ENCODE assay signal across 9 mouse cellular contexts in the genomic region with DNA sequence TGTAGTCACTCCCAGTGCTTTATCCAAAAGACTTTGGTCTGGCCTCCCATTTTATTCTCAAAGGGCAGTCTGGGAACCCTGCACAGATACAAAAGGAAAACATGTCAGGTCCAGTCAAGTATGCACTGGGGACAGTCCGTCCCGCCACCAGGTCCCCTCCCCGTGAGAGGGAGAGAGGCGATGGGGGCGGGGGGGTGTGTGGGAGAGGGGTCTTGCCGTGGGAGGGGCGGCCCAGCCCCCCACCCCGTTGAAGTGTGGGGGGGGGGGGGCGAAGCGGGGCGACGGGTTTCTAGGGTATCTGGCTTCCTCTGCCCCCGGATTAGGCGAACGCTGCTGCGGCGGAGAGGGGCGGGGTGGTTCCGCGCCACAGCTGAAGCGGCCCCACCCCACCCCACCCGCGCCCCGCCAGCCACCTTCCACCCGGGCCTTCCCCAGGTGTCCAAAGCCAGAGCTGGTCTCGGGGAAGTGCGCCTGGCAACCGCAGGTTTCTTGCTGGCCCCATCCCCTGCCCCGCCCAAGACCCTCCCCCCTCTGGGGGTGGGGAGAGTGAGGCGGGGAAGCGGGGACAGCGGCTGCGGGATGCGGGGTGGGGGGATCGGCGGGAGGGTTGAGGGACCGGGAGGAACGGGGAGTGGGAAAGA. TPM values are rescaled to one million over a fixed set of nuclear protein-coding genes. Genes with fewer than 3 reads are reported as not detected.
A peak's percentile ranks its signal among the peaks of the same experiment; 100 is the strongest.
DNase-seq lines count a peak whose midpoint lies in the region; ATAC-seq and TF ChIP-seq lines count a peak whose summit lies in the region.
"Had no signal": no experiment of that assay in that cellular context is flagged by ENCODE, and none has a peak within 500 bp of the region (broad histone marks: within the 10 kb centered on the region; RNA-seq: fewer than 3 reads in every experiment).

No protein-coding gene starts in this region.

- WGBS in heart, adult 2 months, result 3% methylated on average over 34 of the region's 38 CpGs

- peak; percentile 45 to 52 for DNase-seq in heart, adult 2 months
- DNase-seq in heart, adult 9 months (ENCODE audit: low spot score in 2 of 2), result no peak
- DNase-seq in urinary bladder, postnatal 14 days (ENCODE audit: low spot score), result peak; percentile 9
- DNase-seq in urinary bladder, postnatal 10 days (ENCODE audit: low spot score), result no peak
- DNase-seq in induced T-regulatory cell, adult 2 months (ENCODE audit: low read depth), result peak; percentile 68
- no peak for DNase-seq in layer of hippocampus, postnatal 25 days (ENCODE audit: extremely low spot score in 1 of 2, low spot score in 1 of 2)
- DNase-seq in cerebellum, adult 11-12 months, result no peak

- no peak overlapping the region for H3K27ac ChIP-seq in heart, adult 2 months
- H3K27ac ChIP-seq: hindbrain, embryonic 15.5 days had no signal

- no peak for TF ChIP-seq EP300 in heart, adult 2 months (IDR thresholded peaks at IDR 0.05; ENCODE audit: insufficient read depth, low read depth, low read length)

- no peak overlapping the region for H3K4me3 ChIP-seq in heart, adult 2 months
- H3K4me3 ChIP-seq: hindbrain, embryonic 15.5 days had no signal

- no peaks in the 10 kb centered on the region for H3K4me1 ChIP-seq in heart, adult 2 months (ENCODE audit: control insufficient read depth, insufficient read depth, low read length)

- intact Hi-C loops in heart, adult 2 months (cut with DNase I), result loop anchor here (5.0 kb wide), 1 partner anchor 118 kb away; no protein-coding TSS in a partner anchor

- TF ChIP-seq POLR2A in heart, adult 2 months (IDR thresholded peaks at IDR 0.05; ENCODE audit: insufficient read depth, low read depth, low read length), result no peak

- H3K36me3 ChIP-seq in heart, adult 2 months (ENCODE audit: control insufficient read depth, insufficient read depth, low read length), result no peaks in the 10 kb centered on the region
- H3K36me3 ChIP-seq: hindbrain, embryonic 15.5 days had no signal

- TF ChIP-seq CTCF in heart, adult 2 months (IDR thresholded peaks at IDR 0.05), result no peak

- peak; percentile 30 for ATAC-seq in neutrophil, adult 5-6 weeks (ENCODE audit: extremely low read depth, insufficient number of reproducible peaks, low FRiP score, poor library complexity, severe bottlenecking)

- H3K9ac ChIP-seq in heart, adult 2 months (ENCODE audit: low read depth, low read length), result peak overlapping the region; percentile 57
- H3K9ac ChIP-seq: hindbrain, embryonic 15.5 days had no signal

- H3K27me3 ChIP-seq in heart, adult 2 months (ENCODE audit: control insufficient read depth, insufficient read depth, low read length), result no peaks in the 10 kb centered on the region
- H3K27me3 ChIP-seq: hindbrain, embryonic 15.5 days had no signal

- no peaks in the 10 kb centered on the region for H3K79me2 ChIP-seq in heart, adult 2 months (replicated peaks; ENCODE audit: control insufficient read depth, insufficient read depth, low read length)

RNA-seq across cellular contexts. Expression of gene Apbb1ip, which starts 29.7 kb away (rescaled TPM):
- total RNA-seq in heart, adult 2 months (2021), result 1 to 10 TPM; 3.0 to 4.0 TPM
- polyA plus RNA-seq in heart, adult 2 months (2012; rRNA removed), result 1.6 and 2.4 TPM in 2 replicates
- 120 and 123 TPM in 2 replicates for total RNA-seq in neutrophil, adult 5-6 weeks (2017)
- total RNA-seq in layer of hippocampus, postnatal 25 days (2021), result 1 to 10 TPM; 5.4 to 6.2 TPM

Comparison
In these comparisons a context has a peak if more than half of its experiments do, and no peak if none do; other contexts are left out.
1. DNase-seq: peak in heart, adult 2 months (2 of 2), urinary bladder, postnatal 14 days (single experiment) and induced T-regulatory cell, adult 2 months (single experiment); none in heart, adult 9 months (0 of 2), urinary bladder, postnatal 10 days (single experiment), layer of hippocampus, postnatal 25 days (0 of 2) and cerebellum, adult 11-12 months (single experiment).
2. RNA of gene Apbb1ip, which starts 29.7 kb away (total RNA-seq): 120 to 123 TPM in neutrophil, adult 5-6 weeks; 5.4 to 6.2 TPM in layer of hippocampus, postnatal 25 days and 3.0 to 4.0 TPM in heart, adult 2 months; every median in the first group is over 10 times any median in the second.